Mouse (Mus musculus) gastrocnemius, postnatal 10 days (tissue): ENCODE measurements around the gene Shoc2. TPM values are rescaled to one million over a fixed set of nuclear protein-coding genes. Genes with fewer than 3 reads are reported as not detected.

Experiments
- DNase-seq: peaks from one replicate; pipeline ENCODE4 v3.0.0; 2021; ENCODE audit warnings: mixed read lengths
- total RNA-seq, 2 experiments: library from RNA; stranded (reverse); gene quantifications; 2 replicates each; pipeline ENCODE4 v1.2.3; 2021

Shoc2 gene
- total RNA-seq, 2 experiments from 2014 or later = 25.2 to 29.8 TPM

- no peak for DNase-seq
Observed at GRCm38 (mm10) chr19:54039441-54039840, 95.3 kb downstream of the Shoc2 start.

DNA sequence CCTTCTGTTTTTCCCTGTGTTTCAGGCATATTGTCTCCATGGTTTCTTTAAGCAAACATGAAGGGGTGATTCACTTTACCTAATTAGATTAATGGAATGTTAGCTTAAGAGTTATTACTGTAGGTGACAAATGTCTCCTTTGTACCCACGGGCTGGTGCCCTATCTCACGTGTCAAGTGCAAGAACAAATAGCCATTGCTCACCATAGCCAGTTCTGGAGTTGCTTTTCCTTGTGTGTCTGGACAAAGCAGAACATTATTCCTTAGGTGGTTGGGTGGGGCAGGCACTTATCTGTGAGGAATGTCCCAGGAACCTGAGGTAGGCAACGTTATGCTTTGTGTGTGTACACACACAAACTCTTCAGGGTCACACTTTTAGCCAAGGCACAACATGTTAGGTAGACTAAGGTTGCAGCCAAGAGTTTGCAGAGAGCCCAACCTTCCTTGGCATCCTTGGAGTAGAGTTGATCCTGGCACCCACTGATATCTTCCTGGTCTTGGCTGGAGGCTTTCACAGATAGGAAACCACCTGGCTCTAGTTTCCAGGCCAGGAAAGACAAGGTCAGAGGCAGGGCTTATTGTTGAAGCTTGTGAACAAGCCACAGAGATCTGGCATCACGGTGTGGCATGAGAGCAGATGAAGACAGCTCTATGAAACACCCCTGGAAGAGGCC is 96.4 kb downstream of the Shoc2 start:
- DNase-seq = no peak

GRCm38 (mm10) chr19:54041029-54041367 is 96.9 kb downstream of the Shoc2 start:
- DNase-seq = no peak

GRCm38 (mm10) chr19:54043851-54044250 is 99.7 kb downstream of the Shoc2 start, which contains the start of gene Adra2a:
Gene Adra2a, plus strand, starts transcription at chr19:54044151.
- DNase-seq = no peak

DNA sequence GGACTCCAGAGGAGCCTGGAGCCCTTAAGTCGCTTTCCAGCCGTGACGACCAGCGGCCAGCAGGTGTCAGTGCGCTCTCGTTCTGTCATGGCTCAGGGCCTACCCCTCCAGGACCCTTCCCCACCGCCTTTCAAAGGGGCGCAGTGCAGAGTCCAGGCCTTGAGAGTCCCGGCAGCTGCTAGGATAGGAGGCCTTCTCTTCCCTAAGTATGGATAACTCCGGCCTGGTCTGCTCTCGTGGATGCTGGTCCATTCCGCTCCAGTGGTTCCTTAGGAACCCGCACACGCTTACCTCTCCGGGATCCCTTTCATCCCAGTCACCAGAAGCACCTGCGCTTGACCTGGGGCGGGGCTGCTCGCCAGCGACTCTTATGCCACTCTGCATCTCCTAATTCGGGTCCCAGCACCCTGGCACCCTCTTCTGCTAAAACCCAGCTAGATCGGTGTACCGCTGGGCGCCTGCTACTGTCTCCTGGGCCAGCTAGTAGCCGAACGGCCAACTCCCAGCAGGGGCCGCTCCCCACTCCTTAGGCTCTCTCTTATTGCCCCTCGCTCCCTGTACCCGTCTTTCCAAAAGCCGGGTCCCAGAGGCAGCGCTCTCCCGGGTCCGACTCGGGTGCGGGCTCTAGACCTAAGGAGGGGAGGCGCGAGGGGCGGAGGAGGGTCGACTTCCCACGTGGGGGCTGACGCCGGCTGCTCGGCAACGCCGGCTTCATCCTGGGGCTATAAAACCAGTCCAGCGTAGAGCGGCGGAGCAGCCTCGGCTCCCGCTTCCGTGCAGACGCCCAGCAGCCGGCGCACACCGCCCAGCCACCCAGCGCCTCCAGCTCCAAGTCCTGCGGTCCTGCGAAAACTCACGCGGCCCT is 100.6 kb downstream of the Shoc2 start:
- peak; percentile 53 for DNase-seq

- peak; percentile 29 for DNase-seq
Observed at GRCm38 (mm10) chr19:54045412-54045811, 101.3 kb downstream of the Shoc2 start.

DNA sequence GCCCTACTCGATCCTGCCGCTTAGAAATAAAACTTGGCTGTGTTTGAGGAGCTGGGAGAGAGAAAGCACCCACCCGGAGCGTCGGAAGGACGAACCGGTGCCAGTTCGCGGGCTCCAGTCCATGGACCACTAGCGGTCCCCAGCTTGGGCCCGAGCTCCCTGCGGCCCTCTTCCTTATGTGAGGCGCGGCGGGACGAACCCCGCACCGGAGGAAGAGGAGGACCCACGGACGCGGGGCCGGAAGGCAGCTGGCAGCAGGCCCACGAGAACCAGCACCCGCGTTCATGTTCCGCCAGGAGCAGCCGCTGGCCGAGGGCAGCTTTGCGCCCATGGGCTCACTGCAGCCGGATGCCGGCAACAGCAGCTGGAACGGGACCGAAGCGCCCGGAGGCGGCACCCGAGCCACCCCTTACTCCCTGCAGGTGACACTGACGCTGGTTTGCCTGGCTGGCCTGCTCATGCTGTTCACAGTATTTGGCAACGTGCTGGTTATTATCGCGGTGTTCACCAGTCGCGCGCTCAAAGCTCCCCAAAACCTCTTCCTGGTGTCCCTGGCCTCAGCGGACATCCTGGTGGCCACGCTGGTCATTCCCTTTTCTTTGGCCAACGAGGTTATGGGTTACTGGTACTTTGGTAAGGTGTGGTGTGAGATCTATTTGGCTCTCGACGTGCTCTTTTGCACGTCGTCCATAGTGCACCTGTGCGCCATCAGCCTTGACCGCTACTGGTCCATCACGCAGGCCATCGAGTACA is 102.0 kb downstream of the Shoc2 start:
- DNase-seq = peak; percentile 23

- no peak for DNase-seq
Observed at GRCm38 (mm10) chr19:54046684-54047070, 102.6 kb downstream of the Shoc2 start.

- peak; percentile 11 for DNase-seq
Observed at GRCm38 (mm10) chr19:54047386-54048050, 103.4 kb downstream of the Shoc2 start.

DNA sequence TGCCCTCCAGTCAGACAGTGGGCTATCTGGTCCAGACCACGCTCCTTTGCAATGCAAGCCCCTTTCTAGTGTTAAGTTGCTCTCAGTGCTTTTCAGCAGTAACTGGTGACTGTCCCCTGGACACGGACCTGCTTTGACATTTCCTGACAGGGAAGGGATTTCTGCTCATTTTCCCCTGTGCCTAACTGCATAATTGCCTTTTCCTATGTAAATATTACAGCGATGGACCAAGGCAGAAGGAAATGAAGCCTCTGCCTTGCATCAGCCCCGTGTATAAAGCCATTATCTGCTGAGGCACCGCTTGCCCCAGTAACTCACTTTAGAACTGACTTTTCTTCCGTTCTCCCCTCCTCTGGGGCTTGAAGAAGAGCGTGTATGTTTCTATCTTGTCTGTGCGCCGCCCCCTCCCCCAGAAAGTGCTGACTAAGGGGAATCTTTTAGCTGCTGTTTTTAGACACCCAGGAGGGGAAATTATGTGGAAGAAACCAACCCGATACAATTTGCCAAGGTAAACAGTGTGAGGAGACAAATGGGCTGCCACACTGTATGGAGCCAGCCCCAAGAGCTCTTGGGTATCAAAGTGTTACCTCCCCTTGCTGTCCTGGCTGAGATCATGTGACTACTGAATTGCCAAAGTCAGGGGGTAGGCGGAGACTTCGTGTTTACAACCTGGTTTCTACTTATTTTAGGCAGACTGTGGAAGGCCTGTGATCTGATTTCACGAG is 104.2 kb downstream of the Shoc2 start:
- DNase-seq = no peak

DNA sequence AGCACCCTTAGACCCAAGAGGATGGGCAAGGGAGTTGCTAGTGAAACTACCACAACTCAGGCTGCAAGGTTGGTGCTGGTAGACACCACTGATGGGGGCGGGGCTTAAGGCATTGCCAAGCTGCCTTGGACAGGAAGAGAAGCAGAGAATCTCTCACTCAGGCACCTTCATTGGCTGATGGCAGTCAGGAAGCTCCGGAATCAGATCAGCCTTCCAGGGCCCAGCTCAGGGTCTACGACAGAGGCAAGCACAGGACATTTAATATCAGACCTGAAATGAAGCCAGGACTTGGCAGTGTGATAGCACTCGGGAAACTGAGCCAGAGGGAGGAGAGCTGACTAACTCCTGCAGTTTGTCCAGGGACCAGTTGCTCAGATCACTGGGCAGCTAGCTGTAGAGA is 107.5 kb downstream of the Shoc2 start:
- DNase-seq = peak; percentile 14

- DNase-seq = no peak
Observed at GRCm38 (mm10) chr19:54055845-54056244, 111.7 kb downstream of the Shoc2 start.

DNA sequence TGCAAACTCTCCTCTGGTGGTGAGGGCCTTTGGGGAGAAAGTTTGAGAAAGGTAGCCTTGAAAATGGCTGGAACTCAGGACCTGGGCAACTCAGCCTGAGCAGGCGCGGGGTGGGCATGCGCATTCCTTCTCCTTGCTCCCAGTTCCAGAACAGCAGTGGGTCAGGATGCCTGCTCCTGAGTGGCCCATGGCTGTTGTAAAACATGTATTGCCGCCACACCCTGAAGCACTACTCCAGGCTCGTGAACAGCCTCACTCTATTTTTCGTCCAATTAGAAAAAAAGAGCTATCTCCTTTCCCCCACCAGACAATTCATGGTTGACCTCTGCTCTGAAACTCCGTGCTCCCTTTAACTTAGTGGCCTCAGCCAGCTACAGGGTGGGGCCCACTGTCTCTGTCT is 124.3 kb downstream of the Shoc2 start:
- DNase-seq = no peak

DNA sequence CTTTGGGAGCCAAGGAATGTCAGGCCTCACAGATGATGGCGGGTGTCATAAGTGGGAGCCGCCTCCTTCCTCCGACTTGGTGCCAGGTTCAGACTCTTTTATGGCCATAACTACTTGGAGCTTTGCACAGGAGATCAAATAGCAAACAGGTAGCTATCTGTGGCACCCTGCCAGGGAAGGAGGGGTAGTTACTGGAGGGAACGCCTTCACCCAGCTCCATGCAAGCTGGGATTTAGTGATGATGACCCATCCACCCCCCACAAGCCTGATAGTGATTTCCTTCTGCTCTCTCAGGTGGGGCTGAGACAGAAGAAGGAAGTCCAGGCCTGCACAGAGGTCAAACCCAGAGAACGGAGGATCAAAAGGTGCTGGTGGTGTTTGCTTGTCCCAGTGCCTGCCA is 126.4 kb downstream of the Shoc2 start:
- no peak for DNase-seq

DNA sequence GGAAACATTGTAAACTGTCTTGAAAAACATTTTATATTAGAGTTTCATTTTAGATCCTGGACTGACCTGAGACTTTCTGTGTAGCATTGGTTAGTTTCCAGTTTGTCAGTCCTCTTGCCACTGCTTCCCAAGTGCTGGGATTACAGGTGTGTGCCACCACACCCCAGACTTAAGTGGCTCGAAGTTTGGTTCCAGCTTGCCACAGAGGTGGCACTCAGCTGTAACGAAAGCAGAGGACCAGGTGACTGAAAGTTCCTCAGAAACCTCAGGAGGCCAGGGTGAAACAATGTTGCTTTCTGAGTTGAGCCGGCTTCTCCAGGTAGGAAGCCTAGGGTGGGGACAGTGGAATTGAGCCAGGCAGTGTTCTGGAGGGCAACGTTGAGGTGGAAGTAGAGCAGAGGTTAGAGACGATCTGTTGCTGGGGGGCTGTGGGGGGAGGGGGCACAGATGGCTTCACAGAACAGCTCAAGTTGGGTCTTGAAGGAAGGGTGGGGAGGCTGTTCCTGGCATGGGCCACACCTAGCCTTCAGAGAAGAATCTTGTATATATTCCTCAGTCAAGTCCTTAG is 128.2 kb downstream of the Shoc2 start:
- DNase-seq = no peak

DNA sequence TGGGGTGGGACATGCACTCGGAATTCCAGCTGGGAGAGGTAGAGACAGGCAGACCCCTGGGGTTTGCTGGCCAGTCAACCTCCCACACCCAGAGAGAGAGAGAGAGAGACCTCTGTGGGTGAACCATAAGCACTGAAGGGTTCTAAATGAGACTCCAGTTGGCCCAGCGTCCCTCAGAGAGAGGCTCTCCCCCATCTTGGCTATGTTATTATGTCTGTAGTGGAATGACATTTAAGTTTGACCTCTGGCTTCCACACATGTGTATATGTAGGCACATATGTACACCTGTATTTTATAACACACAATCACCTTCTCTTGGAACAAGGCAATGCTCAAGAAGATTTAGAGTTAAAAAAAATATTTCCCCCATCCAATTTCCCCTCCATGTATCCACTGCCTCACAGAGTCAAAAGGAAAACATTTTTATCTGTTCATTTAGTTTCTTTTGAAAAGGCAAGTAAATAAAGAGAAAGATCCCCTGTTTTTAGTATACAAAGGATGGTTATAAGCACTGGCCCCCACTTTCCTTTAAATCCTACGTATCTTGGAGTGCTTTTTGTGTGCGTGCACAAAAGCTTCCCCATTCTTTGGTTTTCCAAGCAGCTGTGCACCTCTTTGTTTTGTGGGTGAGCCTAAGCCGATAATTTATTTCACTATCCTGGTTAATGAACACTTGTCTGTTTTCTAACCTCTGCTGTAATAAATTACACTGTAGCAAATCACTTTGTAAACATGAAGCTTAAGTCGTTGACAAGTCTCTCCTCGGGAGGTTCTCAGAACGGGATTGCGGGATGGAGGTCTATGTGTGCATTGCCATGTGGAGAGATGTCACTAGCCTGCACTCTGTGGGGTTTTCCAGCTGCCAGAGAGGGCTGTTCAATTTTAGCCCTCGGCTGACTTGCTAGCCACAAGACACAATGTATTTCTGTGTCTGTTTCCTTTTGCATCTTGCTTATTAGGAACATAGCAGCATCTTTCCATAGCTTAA is 132.6 kb downstream of the Shoc2 start:
- DNase-seq = no peak

DNA sequence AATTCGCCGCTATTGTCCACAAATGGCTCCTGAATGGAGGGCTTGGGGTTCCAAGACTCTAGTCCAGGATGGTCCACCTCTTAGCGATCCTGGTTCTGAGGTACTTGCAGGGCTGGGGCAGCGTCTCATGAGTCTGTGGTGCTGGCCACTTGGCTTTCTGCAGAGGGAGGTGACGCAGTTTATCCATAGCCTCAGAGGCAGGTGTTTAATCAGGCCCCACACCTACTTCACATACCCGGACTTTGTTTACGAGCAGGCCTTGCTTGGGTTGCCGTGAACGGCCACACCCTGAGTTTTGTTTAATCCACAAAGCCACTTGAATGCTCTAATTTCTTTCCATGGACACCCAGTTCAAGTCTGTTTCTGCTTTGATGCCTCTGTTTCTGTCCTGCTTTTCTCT is 137.2 kb downstream of the Shoc2 start:
- no peak for DNase-seq

- no peak for DNase-seq
Observed at GRCm38 (mm10) chr19:54081716-54082165, 137.6 kb downstream of the Shoc2 start.
